Mouse (Mus musculus): ENCODE measurements around the gene Ncbp1. TPM values are rescaled to one million over a fixed set of nuclear protein-coding genes. Genes with fewer than 3 reads are reported as not detected.

Gene Ncbp1
- 117 TPM for polyA plus RNA-seq (2017; shearing (Covaris generic))

GRCm38 (mm10) chr4:46138287-46139222 lies at the start of gene Ncbp1, which contains the start of gene Tstd2:
Ncbp1 (plus strand) TSS chr4:46138613.
Tstd2 (minus strand) TSS chr4:46138694.

GRCm38 (mm10) chr4:46195781-46196487 lies 57.5 kb downstream of the Ncbp1 start, which contains the start of gene Xpa:
Xpa (minus strand) TSS chr4:46196311.

Other genes starting within 250 kb of the Ncbp1 start
- 0.10 TPM for gene Ccdc180, start 248.3 kb upstream of the Ncbp1 start, polyA plus RNA-seq (2017; shearing (Covaris generic))
- gene Tdrd7, start 173.3 kb upstream of the Ncbp1 start, polyA plus RNA-seq (2017; shearing (Covaris generic)): 5.8 TPM
- gene Tmod1, start 99.7 kb upstream of the Ncbp1 start, polyA plus RNA-seq (2017; shearing (Covaris generic)): not detected
- gene Tstd2, start 81 bp downstream of the Ncbp1 start, polyA plus RNA-seq (2017; shearing (Covaris generic)): 38.1 TPM
- 32.1 TPM for gene Xpa, start 57.7 kb downstream of the Ncbp1 start, polyA plus RNA-seq (2017; shearing (Covaris generic))
- gene Foxe1, start 205.0 kb downstream of the Ncbp1 start, polyA plus RNA-seq (2017; shearing (Covaris generic)): not detected

All from naive thymus-derived CD4-positive, alpha-beta T cell, adult 5 months (primary cell).